Mouse (Mus musculus) lung, embryonic 14.5 days (tissue): Measurements from ENCODE around the gene Hoxa6. TPM values are rescaled to one million over a fixed set of nuclear protein-coding genes. Genes with fewer than 3 reads are reported as not detected.

ENCODE experiments used
- ATAC-seq: fragments of 200-750 bp; cut with Nextera tagmentation; 2 replicates; pipeline ENCODE4 v1.8.0; 2017; ENCODE audit warnings: mild to moderate bottlenecking, moderate TSS enrichment, moderate library complexity; ENCODE audit not compliant: insufficient read depth
- DNase-seq: peaks from one replicate; pipeline ENCODE4 v3.0.0-alpha.2; 2015
- H3K27ac ChIP-seq: fragments of 300-500 bp; sonication (generic); 2 replicates; pipeline ENCODE4 v1.5.1; 2014; ENCODE audit warnings: low read depth, mild to moderate bottlenecking, moderate library complexity
- H3K27me3 ChIP-seq: fragments of 300-500 bp; sonication (generic); 2 replicates; pipeline ENCODE4 v1.6.1; 2014; ENCODE audit warnings: low read length, control low read depth; ENCODE audit not compliant: insufficient read depth
- H3K36me3 ChIP-seq: fragments of 300-500 bp; sonication (generic); 2 replicates; pipeline ENCODE4 v1.6.1; 2014; ENCODE audit warnings: control low read depth; ENCODE audit not compliant: insufficient read depth
- H3K4me1 ChIP-seq: fragments of 300-500 bp; sonication (generic); 2 replicates; pipeline ENCODE4 v1.6.1; 2014; ENCODE audit warnings: antibody characterized with exemption, control low read depth; ENCODE audit not compliant: insufficient read depth
- H3K4me2 ChIP-seq: fragments of 300-500 bp; sonication (generic); 2 replicates; pipeline ENCODE4 v1.6.1; 2014; ENCODE audit warnings: mild to moderate bottlenecking
- H3K4me3 ChIP-seq: fragments of 300-500 bp; sonication (generic); 2 replicates; pipeline ENCODE4 v1.5.1; 2014; ENCODE audit warnings: low read depth, low read length
- H3K9ac ChIP-seq: fragments of 300-500 bp; sonication (generic); 2 replicates; pipeline ENCODE4 v1.6.1; 2014
- H3K9me3 ChIP-seq: fragments of 300-500 bp; sonication (generic); 2 replicates; pipeline ENCODE4 v1.6.1; 2016; ENCODE audit warnings: low read depth, low read length, control low read depth
- CTCF ChIP-seq: IDR thresholded peaks from 2 replicates; pipeline ENCODE4 v1.5.1; 2016; ENCODE audit warnings: antibody characterized with exemption, low read depth
- WGBS: fragments of 180-500 bp; shearing (Covaris S2); extraction: QIAGEN DNeasy Blood & Tissue Kit; methylation state at CpG from one replicate; pipeline ENCODE4 v1.1.7; 2014; 5-methylcytosine and 5-hydroxymethylcytosine counted together
- polyA plus RNA-seq: library from polyadenylated mRNA; unstranded; fragments of >200 nt; fragmentation: Nextera tagmentation; extraction: Ambion mirVana; gene quantifications from 2 replicates; pipeline ENCODE4 v1.2.1, GENCODE M21; 2014

Hoxa6 gene
- polyA plus RNA-seq, 1 experiment from 2014 or later, result 5.1 TPM

- no peak for TF ChIP-seq CTCF
- Histone ChIP-seq H3K36me3 (no peaks in the 10 kb centered on the region), H3K4me1 (no peaks in the 10 kb centered on the region), H3K4me3 (peak overlapping the region; percentile 12; the same call in 1 of the 2 replicates), H3K27ac (no peak overlapping the region), H3K9me3 (no peaks in the 10 kb centered on the region), H3K4me2 (peak overlapping the region; percentile 20; the same call in 1 of the 2 replicates), H3K9ac (no peak overlapping the region), H3K27me3 (peaks cover 100% of the 10 kb centered on the region)
- DNase-seq (no peak), ATAC-seq (no peak)
- 1% methylated on average over 70 of the region's 71 CpGs for WGBS
Observed at GRCm38 (mm10) chr6:52245040-52245756, 36.7 kb upstream of the Hoxa6 start.

GRCm38 (mm10) chr6:52244471-52245039 is 36.0 kb upstream of the Hoxa6 start:
- Histone ChIP-seq H3K36me3 (no peaks in the 10 kb centered on the region), H3K27ac (no peak overlapping the region), H3K27me3 (peaks cover 100% of the 10 kb centered on the region), H3K9ac (no peak overlapping the region), H3K4me1 (no peaks in the 10 kb centered on the region), H3K9me3 (no peaks in the 10 kb centered on the region), H3K4me3 (peak overlapping the region; percentile 12; the same call in 1 of the 2 replicates), H3K4me2 (peak overlapping the region; percentile 20; the same call in 1 of the 2 replicates)
- DNase-seq, result no peak
- no peak for TF ChIP-seq CTCF
- WGBS, result 2% methylated on average over 23 of the region's 23 CpGs
- ATAC-seq, result no peak

GRCm38 (mm10) chr6:52243681-52244121 is 35.2 kb upstream of the Hoxa6 start:
- Histone ChIP-seq H3K4me3 (no peak overlapping the region), H3K27me3 (peaks cover 99% of the 10 kb centered on the region), H3K9ac (no peak overlapping the region), H3K36me3 (no peaks in the 10 kb centered on the region), H3K27ac (no peak overlapping the region), H3K4me1 (no peaks in the 10 kb centered on the region), H3K4me2 (no peak overlapping the region), H3K9me3 (no peaks in the 10 kb centered on the region)
- no peak for TF ChIP-seq CTCF
- no peak for DNase-seq
- no peak for ATAC-seq
- WGBS, result 4% methylated on average over 12 of the region's 12 CpGs

DNA sequence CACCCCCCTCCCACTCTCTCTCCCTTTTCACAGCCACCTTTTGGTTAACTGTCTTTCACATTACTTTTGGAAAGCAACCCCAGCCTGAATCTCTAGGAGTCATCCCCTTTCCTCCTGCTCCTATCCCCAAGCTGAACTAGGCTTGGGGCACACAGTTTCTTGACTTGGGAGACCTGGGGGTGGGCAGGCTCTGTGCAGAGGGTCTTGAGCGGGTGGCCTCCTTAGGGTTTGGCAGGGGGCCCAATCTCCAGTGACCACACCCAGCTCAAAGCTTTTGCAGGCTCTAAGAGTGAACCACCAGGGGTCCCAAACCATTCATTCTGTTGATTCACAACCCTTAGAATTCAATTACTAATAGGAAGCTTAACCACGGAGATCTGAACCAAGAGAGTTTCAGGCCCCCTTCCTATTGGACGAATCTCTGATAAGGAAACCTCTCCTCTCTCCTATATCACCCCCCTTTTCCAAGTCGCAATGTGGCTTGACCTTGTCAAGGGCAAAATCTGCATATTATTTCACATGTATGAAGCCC is 34.3 kb upstream of the Hoxa6 start:
- Histone ChIP-seq H3K4me1 (no peaks in the 10 kb centered on the region), H3K9me3 (no peaks in the 10 kb centered on the region), H3K27me3 (peaks cover 99% of the 10 kb centered on the region), H3K4me3 (no peak overlapping the region), H3K4me2 (no peak overlapping the region), H3K36me3 (no peaks in the 10 kb centered on the region), H3K27ac (no peak overlapping the region), H3K9ac (no peak overlapping the region)
- ATAC-seq, result no peak
- DNase-seq, result no peak
- TF ChIP-seq CTCF, result no peak
- 5% methylated on average over 4 of the region's 4 CpGs for WGBS

DNA sequence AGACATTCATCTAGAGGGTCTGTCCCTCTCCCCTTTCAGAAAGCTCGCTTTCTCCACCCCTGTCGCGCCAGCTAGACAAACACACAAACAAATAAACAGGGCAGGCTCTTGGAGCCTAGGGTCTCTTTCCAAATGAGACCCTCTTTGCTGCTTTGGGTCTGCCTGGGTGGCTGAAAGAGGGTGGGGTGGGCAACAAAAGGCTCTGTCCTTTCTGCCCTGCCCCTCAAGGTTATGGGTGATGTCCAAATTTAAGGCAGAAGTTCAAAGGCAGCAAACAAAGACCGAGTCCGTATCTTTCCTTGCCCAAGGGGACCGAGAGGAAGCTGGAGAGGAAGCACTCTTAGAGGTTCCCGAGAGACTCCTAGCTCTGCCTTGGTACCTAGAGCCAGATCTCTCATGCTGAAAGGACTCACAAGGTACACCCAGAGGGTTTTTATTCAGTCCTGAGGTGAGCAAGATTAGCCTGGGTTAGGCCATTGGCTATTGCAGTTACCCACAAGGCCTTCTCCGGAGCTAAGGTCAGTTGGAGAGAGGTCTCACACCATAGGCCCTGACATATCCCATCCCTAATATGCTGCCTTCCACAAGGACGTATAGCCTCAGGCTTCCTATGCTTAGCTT is 32.6 kb upstream of the Hoxa6 start:
- no peak overlapping the region for H3K4me2 ChIP-seq
- TF ChIP-seq CTCF, result no peak
- 4% methylated on average over 9 of the region's 9 CpGs for WGBS
- 0 out of 2 replicates have a peak overlapping the region, but pooled peaks have one; percentile 19 for H3K4me3 ChIP-seq
- no peaks in the 10 kb centered on the region for H3K4me1 ChIP-seq
- DNase-seq (no peak), ATAC-seq (no peak)
- no peak overlapping the region for H3K27ac ChIP-seq
- H3K9ac ChIP-seq, result no peak overlapping the region
- no peaks in the 10 kb centered on the region for H3K36me3 ChIP-seq
- no peaks in the 10 kb centered on the region for H3K9me3 ChIP-seq
- peaks cover 99% of the 10 kb centered on the region for H3K27me3 ChIP-seq

- peak within 1 kb of the TSS; percentile 45 for H3K4me2 ChIP-seq
- peaks cover 99% of the 10 kb centered on the region for H3K27me3 ChIP-seq
- ATAC-seq, result peak; percentile 64; the same call in 1 of the 2 replicates
- no peaks in the 10 kb centered on the region for H3K4me1 ChIP-seq
- H3K4me3 ChIP-seq, result peak within 1 kb of the TSS; percentile 19
- no peak within 1 kb of the TSS for H3K9ac ChIP-seq
- H3K9me3 ChIP-seq, result no peaks in the 10 kb centered on the region
- 2% methylated on average over 35 of the region's 35 CpGs for WGBS
- DNase-seq, result peak; percentile 95
- H3K36me3 ChIP-seq, result no peaks in the 10 kb centered on the region
- peak; percentile 82 for TF ChIP-seq CTCF
- no peak within 1 kb of the TSS for H3K27ac ChIP-seq
Observed at GRCm38 (mm10) chr6:52240389-52241000, 32.0 kb upstream of the Hoxa6 start, which contains the start of gene Hoxa10. Gene Hoxa10, minus strand, starts transcription at chr6:52240854.
